Mouse (Mus musculus) heart, adult 18-20 months (tissue): ENCODE data around the gene Tmem214. TPM values are rescaled to one million over a fixed set of nuclear protein-coding genes. Genes with fewer than 3 reads are reported as not detected.
A peak's percentile ranks its signal among the peaks of the same experiment; 100 is the strongest.

ENCODE experiments used
- DNase-seq, 2 experiments: peaks; one replicate each; pipeline ENCODE4 v3.0.0; 2021 to 2022; ENCODE audit warnings: mixed read lengths in 1 of 2
- total RNA-seq, 2 experiments: library from RNA; stranded (reverse); gene quantifications; 2 replicates each; pipeline ENCODE4 v1.2.3; 2021

The Tmem214 gene
- total RNA-seq, 2 experiments from 2014 or later: 34.4 to 38.6 TPM

DNA sequence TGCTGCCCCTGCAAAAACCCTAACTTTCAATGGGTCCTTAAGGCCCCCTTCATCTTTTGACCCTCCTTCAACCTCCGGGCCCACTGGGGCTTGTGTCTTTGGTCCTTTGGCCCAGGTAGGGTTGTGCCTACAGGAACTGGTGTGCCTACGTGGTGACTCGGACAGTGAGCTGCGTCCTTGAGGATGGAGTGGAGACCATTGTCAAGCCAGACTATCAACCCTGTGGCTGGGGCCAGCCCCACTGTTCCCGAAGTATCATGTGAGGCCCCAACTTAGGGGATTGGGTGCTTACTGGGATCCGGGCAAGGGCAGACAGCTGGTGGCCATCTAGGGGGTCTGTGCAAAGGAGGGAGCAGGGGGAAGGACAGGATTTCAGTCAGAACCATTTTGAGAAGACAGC is 47.0 kb downstream of the Tmem214 start:
- DNase-seq: peak; percentile 29 to 36

DNA sequence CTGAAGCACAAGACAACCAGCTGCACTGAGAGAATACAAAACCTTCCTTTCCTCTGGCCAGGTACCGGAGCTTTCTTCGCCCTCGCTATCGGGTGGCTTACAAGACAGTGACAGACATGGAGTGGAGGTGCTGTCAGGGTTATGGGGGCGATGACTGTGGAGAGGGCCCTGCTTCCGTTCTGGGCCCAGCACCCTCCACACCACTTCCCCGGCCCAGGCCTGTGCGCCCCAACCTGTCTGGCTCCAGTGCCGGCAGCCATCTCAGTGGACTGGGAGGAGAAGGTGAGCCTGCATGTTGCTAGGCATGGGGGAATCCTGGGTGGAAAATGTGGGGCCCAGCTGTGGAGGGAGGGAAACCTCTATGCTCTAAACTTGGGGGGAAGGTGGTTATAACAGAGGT is 47.6 kb downstream of the Tmem214 start:
- peak in 1 of 2 experiments; percentile 35 for DNase-seq

DNA sequence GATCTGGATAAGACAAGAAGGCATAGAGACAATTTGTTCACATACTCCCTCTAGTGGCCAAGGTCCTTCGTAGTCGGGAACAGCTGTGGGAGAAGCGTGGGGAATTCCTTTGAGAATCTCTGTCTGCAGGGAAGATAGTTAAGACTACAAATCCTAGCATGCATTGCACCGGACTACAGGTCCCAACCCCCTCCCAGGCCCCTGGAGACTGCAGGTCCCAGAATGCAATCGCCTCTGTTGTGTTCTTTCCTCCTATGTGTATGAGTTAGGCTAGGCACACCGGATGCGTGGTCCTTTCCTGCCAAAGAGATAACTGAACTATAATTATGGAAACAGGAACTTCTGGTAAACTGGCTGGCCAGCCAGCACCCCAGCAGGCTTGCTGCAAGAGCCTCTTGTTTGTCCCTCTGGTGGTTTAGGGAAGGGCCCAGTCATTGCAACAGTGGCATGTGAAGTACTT is 48.2 kb downstream of the Tmem214 start:
- DNase-seq: peak; percentile 94 to 98

DNA sequence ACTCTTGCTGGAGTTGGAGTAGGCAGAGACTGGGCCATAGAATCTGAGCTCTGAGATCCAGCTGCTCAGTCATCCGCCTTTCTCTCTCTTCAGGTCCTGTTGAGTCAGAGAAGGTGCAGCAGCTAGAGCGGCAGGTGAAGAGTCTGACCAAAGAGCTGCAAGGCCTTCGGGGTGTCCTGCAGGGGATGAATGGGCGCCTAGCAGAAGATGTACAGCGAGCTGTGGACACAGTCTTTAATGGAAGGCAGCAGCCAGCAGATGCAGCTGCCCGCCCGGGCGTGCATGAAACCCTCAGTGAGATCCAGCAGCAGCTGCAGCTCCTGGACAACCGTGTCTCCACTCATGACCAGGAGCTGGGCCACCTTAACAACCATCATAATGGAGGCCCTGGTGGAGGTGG is 49.0 kb downstream of the Tmem214 start:
- DNase-seq: no peak

DNA sequence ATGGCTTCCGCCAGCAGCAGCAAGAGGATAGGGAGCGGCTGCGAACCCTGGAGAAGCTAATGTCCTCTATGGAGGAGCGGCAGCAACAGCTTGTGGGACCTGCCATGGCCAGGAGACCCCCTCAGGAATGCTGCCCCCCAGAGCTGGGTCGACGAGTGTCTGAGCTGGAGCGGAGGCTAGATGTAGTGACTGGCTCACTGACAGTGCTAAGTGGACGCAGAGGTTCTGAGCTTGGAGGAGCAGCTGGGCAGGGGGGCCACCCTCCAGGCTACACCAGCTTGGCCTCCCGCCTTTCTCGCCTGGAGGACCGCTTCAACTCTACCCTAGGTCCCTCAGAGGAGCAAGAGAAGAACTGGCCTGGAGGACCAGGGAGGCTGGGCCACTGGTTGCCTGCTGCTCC is 49.5 kb downstream of the Tmem214 start:
- DNase-seq: no peak

DNA sequence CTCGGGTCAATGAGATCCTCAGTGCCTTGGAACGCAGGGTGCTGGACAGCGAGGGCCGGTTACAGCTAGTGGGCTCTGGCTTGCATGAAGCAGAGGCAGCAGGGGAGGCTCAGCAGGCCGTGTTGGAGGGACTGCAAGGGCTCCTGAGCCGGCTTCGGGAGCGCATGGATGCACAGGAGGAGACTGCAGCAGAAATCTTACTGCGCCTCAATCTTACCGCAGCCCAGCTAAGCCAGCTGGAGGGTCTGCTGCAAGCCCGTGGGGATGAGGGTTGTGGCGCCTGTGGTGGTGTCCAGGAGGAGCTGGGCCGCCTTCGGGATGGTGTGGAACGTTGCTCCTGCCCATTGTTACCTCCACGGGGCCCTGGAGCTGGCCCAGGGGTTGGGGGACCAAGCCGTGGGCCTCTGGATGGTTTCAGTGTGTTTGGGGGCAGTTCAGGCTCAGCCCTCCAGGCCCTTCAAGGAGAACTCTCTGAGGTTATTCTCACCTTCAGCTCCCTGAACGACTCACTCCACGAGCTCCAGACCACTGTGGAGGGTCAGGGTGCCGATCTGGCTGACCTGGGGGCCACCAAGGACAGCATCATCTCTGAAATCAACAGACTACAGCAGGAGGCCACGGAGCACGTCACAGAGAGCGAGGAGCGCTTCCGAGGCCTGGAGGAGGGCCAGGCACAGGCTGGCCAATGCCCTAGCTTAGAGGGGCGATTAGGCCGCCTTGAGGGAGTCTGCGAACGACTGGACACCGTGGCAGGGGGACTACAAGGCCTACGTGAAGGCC is 50.3 kb downstream of the Tmem214 start:
- DNase-seq: no peak

DNA sequence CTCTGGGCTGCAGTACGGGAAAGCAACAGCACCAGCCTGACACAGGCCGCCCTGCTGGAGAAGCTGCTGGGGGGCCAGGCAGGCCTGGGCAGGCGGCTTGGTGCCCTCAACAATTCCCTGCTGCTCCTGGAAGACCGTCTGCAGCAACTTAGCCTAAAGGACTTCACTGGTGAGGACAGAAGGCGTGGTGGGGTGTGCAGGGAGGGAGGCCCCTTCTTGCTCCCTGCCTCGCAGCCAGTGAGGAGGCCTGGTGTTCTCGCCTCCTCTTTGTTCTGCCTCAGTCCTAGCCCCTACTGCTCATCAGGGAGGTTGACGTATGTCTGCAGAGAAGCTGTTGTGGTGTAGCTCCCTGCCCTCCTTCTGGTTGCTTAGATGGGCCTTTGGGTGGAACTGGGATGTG is 50.9 kb downstream of the Tmem214 start:
- DNase-seq: no peak

DNA sequence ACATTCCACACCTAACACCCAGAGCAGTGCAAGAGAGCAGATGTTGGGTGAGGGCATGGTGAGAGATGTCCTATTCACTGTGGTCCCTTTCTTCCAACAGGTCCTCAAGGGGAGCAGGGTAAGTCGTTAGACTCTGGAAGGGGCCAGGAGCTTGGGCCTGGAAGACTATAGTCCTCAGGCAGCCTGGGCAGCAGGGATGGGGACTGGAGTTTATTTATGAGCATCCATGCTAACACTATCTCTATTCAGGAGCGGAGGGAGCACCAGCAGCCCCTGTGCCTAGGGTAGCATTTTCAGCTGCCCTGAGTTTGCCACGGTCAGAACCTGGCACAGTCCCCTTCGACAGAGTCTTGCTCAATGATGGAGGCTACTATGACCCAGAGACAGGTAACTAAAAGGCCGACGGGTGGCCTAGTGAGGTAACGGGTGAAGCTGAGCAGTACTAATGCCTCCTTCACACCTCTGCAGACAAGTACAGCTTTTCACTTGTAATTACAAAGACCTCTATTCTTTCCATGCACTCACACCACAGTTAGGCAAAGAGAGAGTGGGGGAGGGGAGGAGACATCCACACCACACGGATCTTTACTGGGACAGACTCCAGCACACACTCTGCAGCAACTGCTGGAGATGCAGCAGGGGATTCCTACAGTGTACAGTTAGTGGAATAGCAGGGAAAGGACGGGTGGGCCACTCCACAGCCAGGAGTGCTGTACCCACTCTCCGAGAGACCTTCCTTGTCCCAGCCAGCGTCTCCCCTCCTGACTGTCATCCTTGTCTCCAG is 52.2 kb downstream of the Tmem214 start:
- peak in 1 of 2 experiments; percentile 19 for DNase-seq

DNA sequence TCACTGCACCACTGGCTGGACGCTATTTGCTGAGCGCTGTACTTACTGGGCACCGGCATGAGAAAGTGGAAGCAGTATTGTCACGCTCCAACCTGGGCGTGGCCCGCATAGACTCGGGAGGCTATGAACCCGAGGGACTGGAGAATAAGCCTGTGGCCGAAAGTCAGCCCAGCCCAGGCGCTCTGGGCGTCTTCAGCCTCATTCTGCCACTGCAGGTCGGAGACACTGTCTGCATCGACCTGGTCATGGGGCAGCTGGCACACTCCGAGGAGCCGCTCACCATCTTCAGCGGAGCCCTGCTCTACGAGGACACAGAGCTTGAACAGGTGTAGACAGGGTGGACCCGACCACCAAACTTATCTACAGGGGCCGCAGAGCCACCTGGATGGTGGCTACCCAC is 52.8 kb downstream of the Tmem214 start:
- peak; percentile 47 to 58 for DNase-seq

DNA sequence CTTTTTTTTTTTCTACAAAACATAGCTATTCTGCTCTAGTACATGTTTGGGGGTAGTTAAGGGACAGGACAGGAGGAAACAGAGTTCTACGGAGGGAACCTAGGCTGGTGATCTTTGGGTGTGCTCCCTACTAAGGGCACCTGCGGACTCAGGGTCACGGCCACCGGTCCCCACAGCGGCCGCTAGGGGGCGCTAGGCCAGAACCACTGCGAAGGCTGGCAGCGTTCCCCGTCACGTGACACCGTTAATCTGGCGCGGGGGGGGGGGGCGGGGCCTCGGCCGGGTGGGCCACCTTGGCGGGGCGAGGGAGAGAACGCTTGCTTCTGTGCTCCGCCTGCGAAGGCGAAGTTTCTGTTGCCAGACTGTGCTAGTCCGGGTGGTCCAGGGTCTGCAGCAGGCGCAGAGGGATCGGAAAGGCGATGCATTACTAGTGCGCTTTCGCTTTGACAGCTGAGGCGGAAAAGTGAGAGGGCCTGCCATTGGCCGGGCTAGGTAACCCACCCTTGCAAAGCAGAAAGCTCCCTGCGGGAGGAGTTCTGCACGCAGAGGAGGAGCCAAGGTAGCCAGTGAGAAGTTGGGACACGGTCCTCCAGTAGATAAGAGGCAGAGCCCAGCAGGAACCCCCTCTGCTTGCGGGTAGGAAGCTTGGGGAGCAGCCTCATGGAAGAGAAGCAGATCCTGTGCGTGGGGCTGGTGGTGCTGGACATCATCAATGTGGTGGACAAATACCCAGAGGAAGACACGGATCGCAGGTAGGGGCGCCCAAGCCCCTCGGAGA is 53.6 kb downstream of the Tmem214 start, which contains the start of gene Khk:
Gene Khk, plus strand, starts transcription at position 176 of the 778 bp plus-strand sequence.
- DNase-seq: peak; percentile 90 to 95

DNA sequence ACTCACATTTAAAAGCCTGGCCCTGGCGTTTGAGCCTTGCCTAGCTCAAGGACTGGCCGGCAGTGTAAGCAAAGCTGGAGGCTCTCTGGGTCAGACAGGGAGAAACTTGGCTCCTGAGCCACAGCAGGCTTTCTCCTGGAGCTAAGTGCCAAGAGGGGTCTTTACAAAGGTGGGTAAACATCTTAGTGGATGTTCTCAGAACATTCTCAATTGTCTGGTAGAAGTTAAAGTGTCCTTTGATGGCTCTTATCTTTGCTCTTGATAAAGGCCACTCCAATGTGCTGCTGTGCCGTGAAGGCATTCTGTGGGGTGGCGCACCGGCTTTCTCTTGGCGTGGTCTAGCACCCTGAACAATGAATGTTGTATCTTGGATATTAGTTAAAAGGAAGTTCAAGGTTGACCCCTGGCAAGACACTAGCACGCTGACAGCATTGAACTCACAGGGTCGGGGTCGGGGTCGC is 54.8 kb downstream of the Tmem214 start:
- no peak for DNase-seq

DNA sequence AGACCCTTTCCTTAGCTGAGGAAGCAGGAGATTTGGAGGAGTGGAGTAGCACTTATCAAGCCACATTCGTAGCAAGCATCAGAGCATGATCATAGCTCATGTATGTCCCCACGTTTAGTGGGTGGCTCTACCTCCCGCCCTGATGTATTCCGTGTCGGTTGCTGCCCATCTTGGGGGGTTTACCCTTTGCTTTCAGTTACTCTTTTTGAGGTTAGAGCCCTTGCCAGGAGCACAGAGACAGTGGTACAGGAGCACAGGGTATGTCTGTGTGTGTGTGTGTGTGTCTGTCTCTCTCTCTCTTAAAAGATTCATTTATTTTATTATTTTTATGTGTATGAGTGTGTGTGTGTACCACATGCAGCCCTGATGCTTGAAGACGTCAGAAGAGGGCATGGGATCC is 55.3 kb downstream of the Tmem214 start:
- no peak for DNase-seq

DNA sequence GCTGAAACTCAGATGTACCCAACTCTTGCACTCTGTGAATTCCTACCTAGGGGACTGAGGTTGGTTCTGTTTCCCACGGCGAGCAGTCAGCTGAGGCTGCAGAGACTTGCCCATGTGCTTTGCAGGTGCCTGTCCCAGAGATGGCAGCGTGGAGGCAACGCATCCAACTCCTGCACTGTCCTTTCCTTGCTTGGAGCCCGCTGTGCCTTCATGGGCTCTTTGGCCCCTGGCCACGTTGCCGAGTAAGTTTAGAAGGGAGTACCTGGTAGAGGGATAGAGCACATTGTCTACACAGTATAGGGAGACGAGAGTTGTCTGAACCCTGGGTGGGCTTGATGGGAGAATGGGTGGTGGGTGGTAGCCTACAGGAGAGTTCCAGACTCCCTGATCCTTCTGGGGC is 56.8 kb downstream of the Tmem214 start:
- DNase-seq: no peak

DNA sequence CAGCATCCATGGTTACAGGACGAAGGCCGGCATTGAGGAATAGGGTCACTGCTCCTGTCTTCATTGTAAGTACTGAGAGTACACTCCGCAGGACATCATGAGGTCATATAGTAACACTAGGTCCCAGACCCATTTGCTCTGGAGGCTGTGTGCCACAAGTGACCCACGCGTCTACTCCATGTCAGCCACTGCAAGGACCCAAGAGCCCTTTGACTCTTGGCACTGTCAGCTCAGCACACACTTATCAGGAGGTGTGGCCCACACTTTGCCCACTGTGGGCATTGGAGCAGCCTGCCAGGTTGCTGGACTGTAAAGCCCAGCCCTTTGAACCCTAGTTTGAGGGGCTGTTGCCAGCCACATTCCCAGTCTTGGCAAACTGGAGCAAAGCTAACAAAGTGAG is 57.4 kb downstream of the Tmem214 start:
- DNase-seq: no peak

DNA sequence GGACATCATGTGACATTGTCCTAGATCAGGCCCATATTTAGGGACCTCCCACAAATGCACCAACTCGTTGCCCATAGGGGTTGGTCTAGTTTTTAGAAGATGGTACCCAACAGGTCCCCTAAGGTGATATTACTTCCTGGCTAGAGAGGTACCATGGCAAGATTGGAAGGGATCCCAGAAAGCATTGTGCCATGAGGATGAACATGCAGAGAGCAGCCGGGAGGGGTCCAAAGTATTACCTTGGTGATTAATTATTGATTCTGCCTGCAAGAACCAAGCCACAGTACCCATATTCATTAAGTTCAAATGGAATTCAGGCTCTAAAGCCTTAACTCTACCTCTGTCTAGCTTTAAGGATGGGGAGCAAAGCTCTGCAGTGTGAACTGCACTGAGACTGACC is 58.3 kb downstream of the Tmem214 start:
- DNase-seq: no peak

DNA sequence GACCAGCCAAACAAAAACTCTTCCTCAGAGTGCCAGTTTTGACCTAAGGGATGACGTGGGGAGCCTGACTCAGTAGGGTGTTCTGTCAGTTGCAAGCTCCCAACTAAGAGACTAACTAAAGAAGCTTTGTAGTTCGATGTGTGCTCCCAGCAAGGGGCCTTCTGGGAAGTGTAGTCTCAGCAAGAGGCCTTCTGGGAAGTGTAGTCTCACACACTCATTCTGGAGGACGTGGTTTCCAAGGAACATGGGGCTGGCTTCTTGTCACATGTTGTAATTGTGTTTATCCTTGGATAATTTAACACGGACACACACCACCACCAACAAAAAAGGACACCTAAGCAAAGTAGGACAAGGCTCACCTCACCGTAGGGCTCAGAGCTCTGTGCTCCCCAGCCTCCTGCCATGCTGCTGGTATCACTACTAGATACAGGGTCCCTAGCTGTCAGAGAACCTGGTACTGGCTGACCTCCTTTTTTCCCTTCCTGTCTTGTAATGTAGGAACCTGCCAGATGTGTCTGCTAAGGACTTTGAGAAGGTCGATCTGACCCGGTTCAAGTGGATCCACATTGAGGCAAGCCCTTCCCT is 60.2 kb downstream of the Tmem214 start:
- DNase-seq: peak in 1 of 2 experiments; percentile 46

Other genes with a start within 250 kb of the Tmem214 start
- 10 to 100 TPM; 44.7 to 51.8 TPM for gene Slc35f6, start 220.1 kb upstream of the Tmem214 start, total RNA-seq
- 10 to 100 TPM; 58.6 to 66.5 TPM for gene Cenpa, start 201.2 kb upstream of the Tmem214 start, total RNA-seq
- under 1 TPM; 0.72 to 0.82 TPM for gene Dpysl5, start 156.4 kb upstream of the Tmem214 start, total RNA-seq
- gene Mapre3, start 53.4 kb upstream of the Tmem214 start, total RNA-seq: 10 to 100 TPM; 37.0 to 42.8 TPM
- 1 to 10 TPM; 7.2 to 7.3 TPM for gene Agbl5, start 20.7 kb downstream of the Tmem214 start, total RNA-seq
- gene Ost4, start 39.8 kb downstream of the Tmem214 start, total RNA-seq: 100 to 1,000 TPM; 146 to 159 TPM
- 10 to 100 TPM; 14.2 to 16.9 TPM for gene Emilin1, start 45.4 kb downstream of the Tmem214 start, total RNA-seq
- gene Khk, start 53.4 kb downstream of the Tmem214 start, total RNA-seq: 10 to 100 TPM; 27.1 to 28.5 TPM
- under 1 TPM; 0.59 to 0.84 TPM for gene Cgref1, start 77.6 kb downstream of the Tmem214 start, total RNA-seq
- gene Preb, start 92.3 kb downstream of the Tmem214 start, total RNA-seq: 10 to 100 TPM; 84.3 to 84.7 TPM
- gene Tcf23, start 100.7 kb downstream of the Tmem214 start, total RNA-seq: 1 to 10 TPM; 1.5 to 2.8 TPM
- 10 to 100 TPM; 47.6 to 52.2 TPM for gene Atraid, start 180.3 kb downstream of the Tmem214 start, total RNA-seq
- gene Slc5a6, start 180.9 kb downstream of the Tmem214 start, total RNA-seq: 10 to 100 TPM; 12.4 to 13.5 TPM
- gene Cad, start 186.8 kb downstream of the Tmem214 start, total RNA-seq: 10 to 100 TPM; 12.9 to 15.3 TPM
- not detected for gene Dnajc5g, start 238.3 kb downstream of the Tmem214 start, total RNA-seq
- not detected for gene Slc30a3, start 240.2 kb downstream of the Tmem214 start, total RNA-seq
- gene Trim54, start 248.7 kb downstream of the Tmem214 start, total RNA-seq: 100 to 1,000 TPM; 344 to 355 TPM